Mouse (Mus musculus): ENCODE measurements around the gene Klhdc2.

GRCm38 (mm10) chr12:69287535-69287934 is 8.9 kb upstream of the Klhdc2 start:
- TF ChIP-seq EP300 (IDR thresholded peaks at IDR 0.05) (no peak), CTCF (IDR thresholded peaks at IDR 0.05) (no peak)

All from lung, postnatal 0 days (tissue).